Mouse (Mus musculus): ENCODE results near the gene Gramd2. TPM values are rescaled to one million over a fixed set of nuclear protein-coding genes. Genes with fewer than 3 reads are reported as not detected.
A peak's percentile ranks its signal among the peaks of the same experiment; 100 is the strongest.

Gramd2 gene
- total and polyA plus RNA-seq, 2 experiments: 0.06 TPM; not detected in 1

- Histone ChIP-seq H3K27me3 (ENCODE audit: control insufficient read depth, insufficient read depth, low read length) (no peaks in the 10 kb centered on the region; the same call in 1 of the 2 replicates), H3K4me1 (ENCODE audit: control insufficient read depth, insufficient read depth, low read length) (0 out of 2 replicates have a peak, but pooled peaks cover 2% of the 10 kb centered on the region), H3K9ac (ENCODE audit: low read depth, low read length) (no peak overlapping the region), H3K36me3 (ENCODE audit: control insufficient read depth, insufficient read depth, low read length) (peaks cover 14% of the 10 kb centered on the region), H3K27ac (replicated peaks; ENCODE audit: insufficient read depth, low read depth, low read length) (no peak overlapping the region), H3K4me3 (ENCODE audit: insufficient read depth, low read depth, low read length) (no peak overlapping the region), H3K79me2 (ENCODE audit: control insufficient read depth, insufficient read depth, low read length) (no peaks in the 10 kb centered on the region)
- WGBS: 89% methylated on average over 2 of the region's 2 CpGs
- no peak for DNase-seq (ENCODE audit: extremely low read depth, low read depth, low spot score)
- TF ChIP-seq CTCF (IDR thresholded peaks at IDR 0.05; ENCODE audit: low read depth, low read length) (no peak), POLR2A (IDR thresholded peaks at IDR 0.05; ENCODE audit: extremely low read depth, insufficient read depth, low read length) (no peak)
These were observed 25.4 kb upstream of the Gramd2 start for GRCm38 (mm10) chr9:59654450-59654983.

GRCm38 (mm10) chr9:59655958-59656634 is 23.8 kb upstream of the Gramd2 start, which contains the start of gene Pkm:
TSS of gene Pkm (plus strand) at chr9:59656368.
- Histone ChIP-seq H3K27me3 (ENCODE audit: control insufficient read depth, insufficient read depth, low read length) (no peaks in the 10 kb centered on the region; the same call in 1 of the 2 replicates), H3K9ac (ENCODE audit: low read depth, low read length) (peak within 1 kb of the TSS; percentile 80), H3K4me1 (ENCODE audit: control insufficient read depth, insufficient read depth, low read length) (0 out of 2 replicates have a peak, but pooled peaks cover 2% of the 10 kb centered on the region), H3K79me2 (ENCODE audit: control insufficient read depth, insufficient read depth, low read length) (no peaks in the 10 kb centered on the region), H3K36me3 (ENCODE audit: control insufficient read depth, insufficient read depth, low read length) (peaks cover 2% of the 10 kb centered on the region; the same call in 1 of the 2 replicates), H3K4me3 (ENCODE audit: insufficient read depth, low read depth, low read length) (peak within 1 kb of the TSS; percentile 93), H3K27ac (replicated peaks; ENCODE audit: insufficient read depth, low read depth, low read length) (peak within 1 kb of the TSS; percentile 84)
- TF ChIP-seq CTCF (IDR thresholded peaks at IDR 0.05; ENCODE audit: low read depth, low read length): 0 out of 2 replicates have a peak, but pooled peaks have one; percentile 0
- 0 out of 2 replicates have a peak, but pooled peaks have one; percentile 56 for TF ChIP-seq POLR2A (IDR thresholded peaks at IDR 0.05; ENCODE audit: extremely low read depth, insufficient read depth, low read length)
- 3% methylated on average over 46 of the region's 46 CpGs for WGBS
- DNase-seq (ENCODE audit: extremely low read depth, low read depth, low spot score): peak; percentile 90

- Histone ChIP-seq H3K9ac (ENCODE audit: low read depth, low read length) (peak overlapping the region; percentile 76), H3K79me2 (ENCODE audit: control insufficient read depth, insufficient read depth, low read length) (no peaks in the 10 kb centered on the region), H3K4me1 (ENCODE audit: control insufficient read depth, insufficient read depth, low read length) (0 out of 2 replicates have a peak, but pooled peaks cover 2% of the 10 kb centered on the region), H3K36me3 (ENCODE audit: control insufficient read depth, insufficient read depth, low read length) (no peaks in the 10 kb centered on the region), H3K4me3 (ENCODE audit: insufficient read depth, low read depth, low read length) (peak overlapping the region; percentile 93), H3K27ac (replicated peaks; ENCODE audit: insufficient read depth, low read depth, low read length) (peak overlapping the region; percentile 47; the same call in 1 of the 2 replicates), H3K27me3 (ENCODE audit: control insufficient read depth, insufficient read depth, low read length) (no peaks in the 10 kb centered on the region; the same call in 1 of the 2 replicates)
- no peak; the same call in 1 of the 2 replicates for TF ChIP-seq POLR2A (IDR thresholded peaks at IDR 0.05; ENCODE audit: extremely low read depth, insufficient read depth, low read length)
- peak; percentile 21 for DNase-seq (ENCODE audit: extremely low read depth, low read depth, low spot score)
- 4% methylated on average over 65 of the region's 65 CpGs for WGBS
These were observed 23.0 kb upstream of the Gramd2 start for GRCm38 (mm10) chr9:59656635-59657617.

GRCm38 (mm10) chr9:59658146-59658545 is 21.8 kb upstream of the Gramd2 start:
- Histone ChIP-seq H3K4me3 (ENCODE audit: insufficient read depth, low read depth, low read length) (no peak overlapping the region), H3K36me3 (ENCODE audit: control insufficient read depth, insufficient read depth, low read length) (no peaks in the 10 kb centered on the region), H3K79me2 (ENCODE audit: control insufficient read depth, insufficient read depth, low read length) (no peaks in the 10 kb centered on the region), H3K27me3 (ENCODE audit: control insufficient read depth, insufficient read depth, low read length) (no peaks in the 10 kb centered on the region; the same call in 1 of the 2 replicates), H3K27ac (replicated peaks; ENCODE audit: insufficient read depth, low read depth, low read length) (no peak overlapping the region), H3K4me1 (ENCODE audit: control insufficient read depth, insufficient read depth, low read length) (0 out of 2 replicates have a peak, but pooled peaks cover 2% of the 10 kb centered on the region), H3K9ac (ENCODE audit: low read depth, low read length) (no peak overlapping the region)
- TF ChIP-seq CTCF (IDR thresholded peaks at IDR 0.05; ENCODE audit: low read depth, low read length) (no peak), POLR2A (IDR thresholded peaks at IDR 0.05; ENCODE audit: extremely low read depth, insufficient read depth, low read length) (no peak)
- no peak for DNase-seq (ENCODE audit: extremely low read depth, low read depth, low spot score)
- WGBS: 30% methylated on average over 4 of the region's 4 CpGs

Measured in liver, adult 2 months (tissue).